15 mouse cellular contexts compared by ENCODE assay signal in the genomic region with DNA sequence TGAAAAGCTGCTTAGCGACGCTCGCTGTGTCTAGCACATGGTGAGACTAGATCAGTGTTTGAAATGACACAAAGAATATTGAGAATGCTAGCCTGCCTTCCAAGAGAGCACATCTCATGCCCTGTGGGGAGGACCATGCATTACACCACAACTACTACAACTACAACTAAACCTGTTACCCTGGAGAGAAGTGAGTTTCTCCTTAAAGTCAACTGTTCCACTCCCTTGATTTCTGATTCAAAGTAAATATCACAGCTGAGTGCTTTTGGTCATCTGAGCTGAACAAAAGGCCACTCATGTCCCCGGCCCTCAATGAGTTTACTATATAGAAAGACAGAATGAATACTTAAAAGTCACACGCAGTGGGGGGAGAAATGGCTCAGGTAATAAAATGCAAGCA.
"Had no signal": no experiment of that assay in that cellular context is flagged by ENCODE, and none has a peak within 500 bp of the region (broad histone marks: within the 10 kb centered on the region; RNA-seq: fewer than 3 reads in every experiment).

No protein-coding gene starts in this region.

- H3K36me3 ChIP-seq: limb, embryonic 12.5 days; limb, embryonic 15.5 days; midbrain, embryonic 13.5 days had no signal

- H3K27ac ChIP-seq: limb, embryonic 12.5 days; limb, embryonic 15.5 days; liver, embryonic 14.5 days; macrophage; midbrain, embryonic 13.5 days had no signal

- H3K9ac ChIP-seq: limb, embryonic 12.5 days; limb, embryonic 15.5 days; liver, embryonic 14.5 days; liver, postnatal 0 days; lung, embryonic 14.5 days; midbrain, embryonic 13.5 days had no signal

- H3K9me3 ChIP-seq: limb, embryonic 15.5 days; midbrain, embryonic 13.5 days had no signal

- H3K27me3 ChIP-seq: limb, embryonic 12.5 days; limb, embryonic 15.5 days; midbrain, embryonic 13.5 days had no signal

- H3K4me1 ChIP-seq: limb, embryonic 12.5 days; limb, embryonic 15.5 days; midbrain, embryonic 13.5 days had no signal

- DNase-seq: kidney, adult 8-10 months; kidney, postnatal 36 days; left cerebral cortex, postnatal 4 days; liver, postnatal 0 days; lung, embryonic 14.5 days; thymus, adult 2 months; thymus, postnatal 14 days; thymus, postnatal 4 days had no signal

- ATAC-seq: intestine, postnatal 0 days; liver, postnatal 0 days; midbrain, embryonic 13.5 days had no signal

- H3K4me3 ChIP-seq: limb, embryonic 12.5 days; limb, embryonic 15.5 days; midbrain, embryonic 13.5 days had no signal

- H3K4me2 ChIP-seq: limb, embryonic 12.5 days; limb, embryonic 15.5 days; liver, embryonic 11.5 days; lung, embryonic 14.5 days; midbrain, embryonic 13.5 days had no signal
